Mouse (Mus musculus) brain, adult 2 months (tissue): Measurements from ENCODE around the gene Gm28042.

Experiments
- DNase-seq: peaks from one replicate; pipeline ENCODE4 v3.0.0; 2011; ENCODE audit warnings: low read depth, low spot score

Gm28042 gene

DNA sequence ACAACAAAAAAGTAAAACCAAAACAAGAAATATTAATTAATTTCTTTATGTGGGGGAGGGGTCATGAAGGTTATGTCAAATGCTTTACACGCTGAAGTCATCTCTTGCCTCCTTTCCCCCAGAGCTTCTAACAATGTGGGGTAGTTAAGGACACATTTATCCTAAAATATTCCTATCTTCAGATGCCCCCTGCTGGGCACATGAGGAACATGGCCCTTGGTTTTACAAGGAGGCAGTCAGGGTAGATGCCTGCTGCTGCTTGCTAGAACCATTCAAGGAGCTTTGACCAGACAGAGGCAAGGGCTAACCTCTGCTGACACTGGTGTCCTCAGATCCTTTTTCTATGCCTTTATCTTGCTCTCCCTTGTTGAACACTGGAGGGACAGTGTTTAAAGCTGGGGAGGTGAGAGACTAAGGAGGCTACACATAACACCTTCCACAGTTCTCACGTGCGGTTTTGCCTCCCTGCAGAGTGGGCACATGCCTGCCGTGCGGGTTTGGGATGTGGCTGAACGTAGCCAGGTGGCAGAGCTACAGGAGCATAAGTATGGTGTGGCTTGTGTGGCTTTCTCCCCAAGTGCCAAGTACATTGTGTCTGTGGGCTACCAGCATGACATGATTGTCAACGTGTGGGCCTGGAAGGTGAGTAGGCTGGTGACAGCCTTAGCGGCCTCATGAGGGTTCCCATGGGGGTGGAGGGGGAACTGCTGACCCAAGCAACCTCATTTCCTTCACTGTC, 15.7 kb upstream of the Gm28042 start:
- DNase-seq, result peak; percentile 81

- DNase-seq, result no peak
These were observed 14.4 kb upstream of the Gm28042 start for GRCm38 (mm10) chr2:120012924-120013323.

DNA sequence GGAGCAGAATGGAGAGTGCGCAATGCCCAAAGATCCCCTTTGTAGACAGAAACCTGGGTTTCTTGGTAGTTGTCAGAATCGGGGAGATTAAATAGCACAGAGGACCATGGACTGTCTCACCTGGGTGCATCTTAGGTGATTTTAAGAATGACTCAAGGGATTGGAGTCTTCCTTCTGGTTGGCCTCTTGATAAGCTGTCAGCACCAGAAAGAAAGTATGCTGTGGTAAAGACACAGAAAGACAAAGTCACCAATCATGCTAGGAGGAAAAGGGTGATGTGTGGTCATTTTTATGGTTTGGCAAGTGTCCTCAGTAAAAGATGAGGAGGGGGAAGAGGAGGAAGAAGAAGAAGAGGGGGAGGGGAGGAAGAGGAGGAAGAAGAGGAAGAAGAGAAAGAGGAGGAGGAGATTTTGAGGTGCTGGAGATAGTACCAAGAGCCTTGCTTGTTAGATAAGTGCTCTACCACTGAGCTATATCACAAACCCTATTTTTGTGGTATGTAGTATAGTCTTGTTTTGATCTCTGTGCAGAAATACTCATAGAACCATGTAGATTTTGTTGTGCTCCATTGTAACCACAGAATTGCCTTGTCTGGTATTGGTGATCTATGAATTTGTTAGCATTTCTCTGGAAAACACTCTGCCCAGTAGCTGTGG, 13.3 kb upstream of the Gm28042 start:
- no peak for DNase-seq

GRCm38 (mm10) chr2:120015882-120016281, 11.4 kb upstream of the Gm28042 start:
- no peak for DNase-seq

DNA sequence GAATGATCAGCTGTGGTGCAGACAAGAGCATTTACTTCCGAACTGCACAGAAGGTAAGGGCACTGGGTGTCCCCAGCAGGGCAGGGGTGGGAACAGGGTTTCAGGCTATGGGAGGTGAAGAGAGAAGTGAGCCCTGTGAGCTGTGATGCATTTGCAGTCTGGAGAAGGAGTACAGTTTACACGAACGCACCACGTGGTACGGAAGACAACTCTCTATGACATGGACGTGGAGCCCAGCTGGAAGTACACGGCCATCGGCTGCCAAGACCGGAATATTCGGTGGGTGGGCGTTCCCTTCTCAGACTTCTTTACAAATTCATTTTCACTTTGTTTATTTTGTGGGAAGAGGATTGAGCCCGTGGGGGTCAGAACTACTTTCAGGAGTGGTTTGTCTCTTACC, 9.7 kb upstream of the Gm28042 start:
- DNase-seq, result no peak

- DNase-seq, result no peak
These were observed 3.0 kb upstream of the Gm28042 start for GRCm38 (mm10) chr2:120024337-120024736.

DNA sequence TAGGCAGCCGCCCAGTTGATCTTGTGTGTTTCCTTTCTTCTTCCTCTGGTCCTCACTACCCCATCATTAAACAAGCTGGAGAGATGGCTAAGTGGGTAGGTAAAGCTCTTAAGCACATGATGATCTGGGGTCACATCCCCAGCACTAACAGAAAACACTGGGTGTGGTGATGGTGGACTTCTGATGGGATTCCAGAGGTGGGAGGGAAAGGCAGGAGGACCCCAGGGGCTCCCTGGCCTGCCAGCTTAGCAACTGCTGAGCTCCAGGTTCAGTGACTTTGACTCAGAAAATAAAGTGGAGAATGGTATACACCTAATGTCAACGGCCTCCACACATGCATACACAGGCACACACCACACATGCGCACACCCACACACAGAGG, 648 bp downstream of the Gm28042 start:
- no peak for DNase-seq

GRCm38 (mm10) chr2:120030380-120030779, 3.1 kb downstream of the Gm28042 start:
- no peak for DNase-seq

DNA sequence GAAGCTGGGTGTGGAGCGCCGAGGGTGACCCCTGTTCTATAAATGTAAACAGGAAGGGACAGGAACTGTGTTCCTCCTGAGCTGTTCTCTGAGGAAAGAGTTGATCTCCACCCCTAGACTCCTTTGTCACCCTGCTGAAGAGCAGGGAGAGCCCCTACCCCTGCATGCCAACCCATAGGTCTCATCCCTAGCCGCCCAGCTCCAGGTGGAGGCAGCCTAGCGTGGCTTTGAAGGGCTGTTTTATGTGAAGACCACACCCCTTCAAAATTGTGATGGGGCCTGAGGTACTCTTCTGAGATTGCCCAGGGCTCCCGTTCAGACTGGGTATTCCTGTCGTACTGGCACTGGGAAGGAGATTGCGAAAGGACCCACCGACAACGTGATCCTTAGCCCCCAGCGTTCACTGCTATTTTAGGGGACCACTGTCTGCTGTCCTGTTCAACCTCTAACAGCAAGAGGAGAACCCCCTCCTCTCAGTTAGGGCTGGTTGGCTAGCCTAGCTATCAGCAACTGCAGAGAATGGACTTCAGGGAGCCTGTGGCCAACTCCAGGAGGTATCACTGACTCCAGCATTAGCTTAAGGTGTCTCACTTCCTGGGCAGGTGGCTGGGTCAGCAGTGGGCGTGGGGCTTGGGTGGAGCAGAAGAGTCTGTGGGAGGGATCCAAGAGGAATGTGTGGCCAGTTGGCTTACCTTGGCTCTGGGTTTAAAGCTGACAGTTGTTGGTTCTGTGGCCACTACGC, 5.6 kb downstream of the Gm28042 start, which contains the start of gene Pla2g4b:
Gene Pla2g4b (plus strand): TSS at position 692 of the 742 bp plus-strand sequence.
- DNase-seq, result no peak

GRCm38 (mm10) chr2:120033726-120034125, 6.4 kb downstream of the Gm28042 start:
- peak; percentile 25 for DNase-seq

DNA sequence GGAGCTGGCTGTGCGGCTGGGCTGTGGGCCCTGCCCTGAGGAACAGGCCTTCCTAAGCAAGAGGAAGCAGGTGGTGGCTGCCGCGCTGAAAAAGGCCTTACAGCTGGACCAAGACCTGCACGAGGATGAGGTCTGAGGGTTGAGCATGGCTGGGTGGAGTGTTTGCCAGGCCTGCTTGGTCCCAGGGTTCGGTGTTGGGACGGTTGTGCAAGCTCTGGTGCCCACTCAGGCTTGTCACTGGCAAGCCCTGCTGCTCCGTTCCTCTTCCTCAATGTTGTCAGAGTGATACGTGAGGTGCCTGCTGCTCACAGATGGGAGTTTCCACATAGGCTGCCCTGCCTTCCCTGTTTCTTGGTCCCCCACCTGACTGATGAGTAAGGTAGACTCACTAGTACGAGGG, 10.5 kb downstream of the Gm28042 start:
- DNase-seq, result no peak

DNA sequence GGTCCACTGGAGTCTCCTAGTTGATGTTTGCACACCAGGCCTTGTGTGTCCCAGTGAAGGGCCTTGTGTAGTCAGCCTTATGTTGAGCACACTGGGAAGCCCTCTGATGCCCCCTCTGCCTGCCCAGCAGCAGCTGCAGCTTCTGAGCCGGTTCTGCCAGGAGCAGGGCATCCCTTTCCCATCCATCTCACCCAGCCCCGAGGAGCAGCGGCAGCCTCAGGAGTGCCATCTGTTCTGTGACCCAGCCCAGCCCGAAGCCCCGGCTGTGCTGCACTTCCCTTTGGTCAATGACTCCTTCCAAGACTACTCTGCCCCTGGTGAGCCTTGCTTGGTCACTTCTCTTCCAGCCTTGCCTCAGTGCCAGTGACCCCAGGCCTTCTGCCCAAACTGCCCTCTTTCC, 13.7 kb downstream of the Gm28042 start:
- no peak for DNase-seq

DNA sequence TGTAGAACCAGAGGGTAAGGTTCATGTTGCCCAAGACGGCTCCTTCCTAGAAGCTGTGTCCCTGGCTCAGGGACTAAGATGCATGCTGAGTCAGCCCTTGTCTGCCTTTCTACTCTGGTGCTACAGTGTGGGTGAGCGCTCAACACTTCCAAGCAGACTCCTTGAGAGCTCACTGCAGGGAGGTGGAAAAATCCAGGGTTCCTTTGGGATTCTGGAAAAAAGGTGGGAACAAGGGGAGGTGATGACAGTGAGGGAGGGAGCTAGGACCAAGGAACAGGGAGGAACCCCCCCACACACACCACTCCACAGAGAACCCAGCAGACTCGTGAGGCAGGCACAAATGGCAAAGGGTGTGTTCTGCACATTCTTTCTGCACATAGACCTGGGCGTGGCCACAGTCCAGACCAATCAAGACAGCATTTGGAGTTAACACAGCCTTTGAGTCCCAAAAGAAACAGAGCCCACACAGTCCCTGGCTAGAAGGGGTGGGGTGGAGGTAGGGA, 16.9 kb downstream of the Gm28042 start:
- peak; percentile 91 for DNase-seq

GRCm38 (mm10) chr2:120044676-120045075, 17.4 kb downstream of the Gm28042 start:
- no peak for DNase-seq

GRCm38 (mm10) chr2:120046486-120047310, 19.4 kb downstream of the Gm28042 start:
- DNase-seq, result peak; percentile 89

GRCm38 (mm10) chr2:120048173-120048572, 20.9 kb downstream of the Gm28042 start:
- no peak for DNase-seq

DNA sequence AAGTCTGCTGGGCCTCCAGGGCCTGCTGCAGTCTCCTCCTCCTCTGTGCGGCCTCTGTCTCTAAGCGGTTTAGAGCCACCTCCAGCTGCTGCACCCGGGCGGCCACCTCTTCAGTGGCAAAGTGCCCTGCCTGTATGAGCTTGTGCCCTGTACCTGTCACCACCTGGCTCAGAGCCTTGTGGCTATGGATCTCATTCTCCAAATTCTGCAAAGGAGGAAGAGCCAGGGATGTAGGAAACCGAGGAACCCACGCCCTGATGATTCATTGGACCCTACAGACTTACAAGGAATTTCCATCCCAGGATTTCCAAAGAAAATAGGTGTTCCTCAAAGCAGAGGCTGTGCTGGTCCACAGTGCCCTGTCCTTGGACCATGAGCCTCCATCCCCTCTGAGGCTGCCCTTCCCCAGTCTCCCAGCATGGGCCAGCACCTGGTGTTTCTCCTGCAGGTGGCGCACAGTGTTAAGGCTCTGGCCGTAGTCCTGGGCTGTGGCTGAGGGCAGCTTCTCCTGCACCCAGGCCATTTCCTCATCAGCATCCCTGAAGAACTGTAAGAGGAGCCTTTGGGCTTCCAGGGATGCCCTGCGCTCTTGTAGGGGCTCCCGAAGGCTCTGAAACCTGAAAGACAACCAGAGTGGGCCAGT, 22.5 kb downstream of the Gm28042 start:
- DNase-seq, result peak; percentile 69

DNA sequence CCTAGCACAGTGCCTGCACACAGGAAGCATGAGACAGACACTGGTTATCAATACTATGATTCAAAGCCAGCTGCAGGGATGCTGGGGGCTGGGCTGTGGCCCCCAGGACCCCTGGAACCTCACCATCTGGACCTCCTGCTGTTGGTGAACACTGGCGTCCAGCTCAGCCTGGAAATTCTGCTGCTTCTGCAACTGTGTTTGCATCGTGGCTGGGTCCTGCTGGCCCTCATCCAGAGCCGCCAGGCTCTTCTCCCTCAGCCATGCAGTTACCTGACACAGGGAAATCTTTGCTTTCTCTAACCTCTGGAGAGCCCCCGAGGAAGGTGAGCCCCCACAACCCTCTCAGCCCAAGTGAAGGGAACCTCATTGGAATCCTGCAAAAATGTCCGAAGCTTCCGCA, 24.1 kb downstream of the Gm28042 start:
- DNase-seq, result no peak

DNA sequence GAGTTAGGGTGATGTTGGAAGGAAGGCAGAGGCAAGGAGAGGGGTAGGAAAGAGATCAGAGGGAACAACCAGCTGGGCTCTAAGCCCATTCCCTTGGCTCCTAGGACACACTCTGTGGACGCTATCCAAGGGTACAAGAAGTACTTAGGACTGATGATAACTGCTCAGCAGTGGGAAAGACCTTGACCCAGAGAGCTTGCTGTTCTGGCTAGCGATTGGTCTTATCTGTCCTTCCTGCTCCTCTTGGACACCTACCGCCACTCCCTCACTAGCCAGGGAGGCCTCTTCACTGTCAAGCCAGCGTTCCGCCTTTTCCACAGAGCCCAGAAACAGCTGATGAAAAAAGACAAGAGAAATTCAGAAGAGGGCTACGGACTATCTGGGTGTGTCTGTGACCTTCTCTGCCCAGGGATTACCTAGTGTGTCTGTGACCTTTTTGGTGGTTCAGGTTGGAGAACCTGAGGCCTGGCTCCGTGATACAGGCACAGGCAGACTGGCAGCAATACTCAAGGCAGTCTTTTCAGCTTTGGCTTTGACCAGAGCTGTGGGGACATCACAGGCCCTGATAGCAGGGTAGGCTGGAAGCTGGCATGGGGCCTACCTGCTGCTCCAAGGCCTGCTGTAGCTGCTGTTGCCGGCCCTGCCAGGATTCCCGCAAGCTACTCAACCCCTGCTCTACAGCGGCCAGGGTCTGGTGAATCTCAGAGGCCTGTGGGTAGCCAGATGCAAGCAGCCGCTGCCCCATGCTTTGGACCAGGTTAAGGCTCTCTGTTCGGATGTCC, 27.7 kb downstream of the Gm28042 start:
- DNase-seq, result no peak

DNA sequence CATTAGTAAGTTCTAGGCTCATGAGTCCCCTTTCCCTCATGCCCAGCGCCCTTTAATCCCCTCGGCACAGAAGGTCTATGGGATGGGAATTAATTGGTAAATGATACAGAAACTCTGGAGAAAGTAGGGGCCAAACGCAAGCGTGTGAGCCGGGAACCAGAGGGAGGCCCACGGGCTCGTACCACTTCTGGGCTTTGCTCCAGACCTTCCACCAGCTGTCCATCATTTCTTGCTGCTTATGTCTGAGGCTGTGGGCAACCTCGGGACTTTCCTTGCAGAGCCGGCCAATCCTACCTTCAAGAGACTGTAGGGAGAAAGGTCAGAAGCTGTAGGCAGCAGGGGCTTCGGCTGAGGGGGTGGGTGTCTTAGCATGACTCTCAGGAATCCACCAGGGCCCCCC, 28.6 kb downstream of the Gm28042 start:
- DNase-seq, result no peak
